Mouse (Mus musculus) cerebellum, adult 9-11 months (tissue): ENCODE results near the gene Pi4ka.

Experiments used
- DNase-seq: peaks from one replicate; pipeline ENCODE4 v3.0.0; 2022

Pi4ka gene

GRCm38 (mm10) chr16:17271124-17271523 is 135.0 kb downstream of the Pi4ka start:
- DNase-seq = peak; percentile 47

DNA sequence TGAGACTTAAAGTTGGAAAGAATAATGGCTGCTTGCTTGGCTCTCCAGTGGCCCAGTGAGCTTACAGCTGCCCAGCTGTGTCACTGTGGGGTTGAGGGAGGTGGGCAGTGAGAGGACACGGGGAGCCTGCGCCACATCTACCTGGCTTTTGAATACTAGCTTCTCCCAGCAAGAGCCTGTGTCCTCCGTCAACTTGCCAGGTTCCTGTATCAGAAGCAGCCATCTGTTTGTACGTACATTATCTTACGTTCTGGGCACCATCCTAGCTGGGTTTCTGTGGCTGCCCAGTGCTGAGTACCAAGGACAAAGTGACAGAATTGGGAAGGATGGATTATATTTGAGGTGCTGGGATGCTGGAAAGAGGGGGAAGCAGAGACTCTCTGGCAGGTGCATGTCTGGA is 136.2 kb downstream of the Pi4ka start:
- DNase-seq = no peak

DNA sequence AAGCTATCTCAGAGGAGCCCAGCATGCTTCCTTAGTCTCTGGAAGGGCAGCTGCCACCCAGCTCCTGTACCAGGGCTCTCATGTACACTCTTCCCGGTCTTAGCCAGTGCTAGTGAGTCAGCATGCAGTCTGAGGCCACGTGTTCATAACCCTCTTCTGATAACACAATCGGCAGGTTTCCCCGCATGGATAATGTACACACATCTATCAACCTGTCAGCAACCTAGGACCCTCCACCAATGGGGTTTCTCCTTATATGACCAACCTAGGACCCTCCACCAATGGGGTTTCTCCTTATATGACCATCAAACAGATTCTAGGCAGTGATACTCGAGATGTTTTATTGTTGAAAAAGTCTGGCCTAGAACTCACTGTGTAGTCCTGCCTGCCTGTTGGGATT is 138.2 kb downstream of the Pi4ka start:
- DNase-seq = no peak

DNA sequence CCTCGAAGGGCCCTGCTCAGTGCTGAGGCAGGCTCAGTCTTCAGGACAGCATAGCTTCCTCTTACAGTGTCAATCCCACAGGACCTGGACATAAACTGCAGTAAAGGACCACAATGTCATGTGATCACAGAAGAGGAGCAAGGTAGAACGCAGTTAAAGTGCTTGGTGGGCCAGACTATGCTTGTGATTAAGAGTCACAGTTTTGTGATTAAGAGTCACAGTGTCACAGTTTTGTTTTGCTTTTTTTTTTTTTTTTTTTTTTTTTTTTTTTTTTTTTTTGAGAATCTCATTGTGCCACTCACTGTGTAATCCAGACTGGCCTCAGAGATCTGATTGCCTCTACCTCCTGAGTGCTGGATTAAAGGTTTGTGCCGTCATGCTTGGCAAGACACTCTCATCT is 140.0 kb downstream of the Pi4ka start:
- DNase-seq = no peak

- no peak for DNase-seq
These were observed 144.8 kb downstream of the Pi4ka start for GRCm38 (mm10) chr16:17261341-17261740.

- DNase-seq = no peak
These were observed 147.2 kb downstream of the Pi4ka start for GRCm38 (mm10) chr16:17258917-17259316.

GRCm38 (mm10) chr16:17257359-17257821 is 148.7 kb downstream of the Pi4ka start:
- DNase-seq = no peak

DNA sequence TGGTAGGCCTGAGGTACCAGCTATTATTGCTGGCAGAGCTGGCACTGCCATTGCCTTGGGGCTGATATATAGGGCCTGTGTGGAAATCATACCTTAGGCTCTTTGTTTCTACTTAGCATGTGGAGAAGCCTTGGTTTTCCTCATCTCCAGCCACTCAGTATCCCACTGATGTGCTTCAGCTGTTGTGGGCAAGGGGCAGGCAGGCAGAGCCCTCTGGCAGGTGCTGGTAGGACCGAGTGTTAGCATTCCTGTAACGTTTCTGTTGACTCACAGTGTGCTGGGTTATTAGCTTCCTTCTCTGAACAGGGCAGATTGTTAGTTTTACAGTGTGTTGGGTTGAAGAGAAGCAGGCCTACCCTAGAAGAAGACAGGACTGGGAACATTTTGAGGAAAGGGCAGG is 150.8 kb downstream of the Pi4ka start:
- DNase-seq = no peak

DNA sequence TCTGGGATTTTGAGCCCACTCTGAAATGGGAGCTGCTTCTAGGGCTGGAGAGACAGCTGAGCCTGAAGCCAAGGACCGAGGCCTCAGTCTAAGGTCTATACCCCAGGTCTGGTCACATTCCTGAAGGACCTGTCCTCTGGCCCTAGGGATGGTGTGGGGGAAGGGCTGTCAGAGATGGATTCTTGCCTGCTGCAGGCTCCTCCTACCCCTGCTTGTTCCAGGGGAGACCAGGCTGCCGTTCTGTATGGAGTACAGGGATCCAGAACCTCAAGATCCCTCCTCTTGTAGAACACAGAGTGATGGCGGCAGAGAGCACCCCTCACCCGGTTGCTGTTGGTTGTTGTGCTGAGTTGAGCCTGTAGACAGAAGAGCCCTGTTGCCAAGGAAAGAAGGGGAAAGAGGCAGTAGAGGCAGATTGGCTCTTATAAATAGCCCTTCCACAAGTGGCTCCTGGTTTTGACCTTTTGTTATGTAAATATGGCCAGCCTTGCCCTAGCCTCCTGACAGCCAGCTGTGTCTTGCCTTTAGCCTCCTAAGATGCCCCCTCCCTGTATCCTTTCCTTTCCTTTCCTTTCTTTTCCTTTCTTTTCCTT is 152.0 kb downstream of the Pi4ka start:
- no peak for DNase-seq

DNA sequence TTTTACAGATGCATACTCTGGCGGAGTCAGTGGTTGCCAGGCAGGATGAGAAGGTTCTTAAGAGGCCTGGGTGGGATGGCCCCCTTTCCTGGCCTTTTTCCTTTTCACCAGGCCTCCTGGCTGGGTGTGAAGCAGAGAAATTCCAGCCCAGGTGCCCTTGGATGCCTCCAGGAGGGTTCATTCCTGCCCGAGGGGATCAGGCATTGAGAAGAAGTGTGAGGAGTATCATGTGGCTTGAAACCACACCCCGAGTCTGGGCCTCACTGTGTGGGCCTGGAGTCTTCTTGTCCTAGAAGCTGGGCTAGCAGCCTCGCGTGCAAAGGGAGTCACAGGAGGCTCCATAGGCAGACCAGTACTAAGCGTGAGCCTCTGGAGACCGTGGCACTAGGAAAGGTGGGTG is 153.3 kb downstream of the Pi4ka start:
- no peak for DNase-seq

GRCm38 (mm10) chr16:17252086-17252726 is 153.9 kb downstream of the Pi4ka start:
- no peak for DNase-seq

DNA sequence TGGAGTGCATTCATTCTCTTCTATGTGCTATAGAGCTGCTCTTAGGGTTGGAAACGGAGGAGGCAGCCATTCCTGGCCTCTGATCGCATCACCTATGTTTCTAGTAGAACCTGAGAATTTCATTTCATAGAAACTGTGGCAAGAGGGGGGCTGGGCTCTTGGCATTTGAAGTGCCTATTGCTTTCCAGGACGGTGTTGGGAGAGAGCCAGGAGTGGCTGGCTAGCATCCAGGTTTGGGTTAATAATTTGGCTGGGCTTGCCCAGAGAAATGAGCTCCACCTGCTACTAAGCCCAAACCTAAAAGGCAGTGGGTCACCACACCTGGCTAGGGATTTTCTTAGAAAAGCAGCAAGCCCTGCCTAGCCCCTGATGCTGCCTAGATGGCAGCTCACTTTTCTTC is 154.6 kb downstream of the Pi4ka start:
- DNase-seq = peak; percentile 78

DNA sequence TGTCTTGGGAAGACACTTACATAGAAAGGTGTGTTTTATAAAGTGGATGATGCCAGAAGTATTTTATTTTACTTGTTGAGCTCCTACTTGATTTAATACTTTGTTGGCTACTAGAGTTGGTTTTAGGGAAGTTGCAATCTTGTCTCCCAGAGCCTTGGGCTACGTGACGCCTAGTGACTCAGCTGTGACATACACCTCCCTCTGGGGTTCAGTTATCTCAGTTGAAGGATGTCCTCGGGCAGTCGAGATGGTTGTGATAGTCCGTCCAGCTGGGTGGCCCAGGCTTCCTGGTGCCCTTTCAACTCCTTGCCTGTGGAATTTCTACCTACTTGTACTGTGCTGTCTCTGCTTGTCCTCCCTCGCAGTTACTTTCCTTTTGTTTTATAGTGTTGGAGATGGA is 157.0 kb downstream of the Pi4ka start:
- DNase-seq = no peak

DNA sequence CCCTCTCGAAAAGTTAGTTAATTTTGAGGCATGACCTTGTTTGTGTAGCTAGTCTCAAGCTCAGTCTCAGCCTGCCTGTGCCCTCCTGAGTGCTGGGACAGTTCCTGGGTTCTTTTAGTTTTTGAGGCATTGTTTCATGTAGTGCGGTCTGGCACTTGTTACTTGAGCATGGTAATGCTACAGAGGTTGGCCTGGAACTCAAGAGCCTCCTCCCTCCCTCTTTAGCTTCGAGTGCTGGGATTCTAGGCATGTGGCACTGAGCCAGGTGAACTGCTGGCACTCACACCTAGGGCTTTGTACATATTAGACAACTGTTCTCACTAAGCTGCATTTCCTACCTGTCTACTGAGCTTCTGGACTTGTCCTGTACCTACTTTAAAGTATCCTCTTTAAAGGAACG is 158.4 kb downstream of the Pi4ka start:
- no peak for DNase-seq

GRCm38 (mm10) chr16:17244996-17245395 is 161.1 kb downstream of the Pi4ka start:
- DNase-seq = no peak

- no peak for DNase-seq
These were observed 162.4 kb downstream of the Pi4ka start for GRCm38 (mm10) chr16:17243731-17244130.

DNA sequence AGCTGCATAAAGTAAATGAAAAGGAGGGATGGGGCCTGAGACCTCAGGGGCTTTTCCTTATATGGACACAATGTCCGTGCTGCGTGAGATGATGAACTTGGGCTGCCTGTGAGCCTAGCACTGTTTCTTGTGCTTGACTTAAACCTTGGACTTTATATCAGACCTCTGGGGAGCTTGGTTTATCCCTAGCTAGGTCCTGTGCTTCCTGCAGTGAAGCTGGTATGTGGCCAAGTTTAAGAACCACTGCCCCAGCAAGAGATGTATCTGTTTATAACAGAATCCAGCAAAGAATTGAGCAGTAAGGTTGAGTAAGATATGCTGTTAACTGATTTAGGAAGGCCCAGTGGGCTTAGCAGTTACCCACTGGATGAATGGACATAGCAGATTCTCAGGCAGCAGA is 166.7 kb downstream of the Pi4ka start:
- DNase-seq = no peak

- no peak for DNase-seq
These were observed 168.5 kb downstream of the Pi4ka start for GRCm38 (mm10) chr16:17237634-17238033.

DNA sequence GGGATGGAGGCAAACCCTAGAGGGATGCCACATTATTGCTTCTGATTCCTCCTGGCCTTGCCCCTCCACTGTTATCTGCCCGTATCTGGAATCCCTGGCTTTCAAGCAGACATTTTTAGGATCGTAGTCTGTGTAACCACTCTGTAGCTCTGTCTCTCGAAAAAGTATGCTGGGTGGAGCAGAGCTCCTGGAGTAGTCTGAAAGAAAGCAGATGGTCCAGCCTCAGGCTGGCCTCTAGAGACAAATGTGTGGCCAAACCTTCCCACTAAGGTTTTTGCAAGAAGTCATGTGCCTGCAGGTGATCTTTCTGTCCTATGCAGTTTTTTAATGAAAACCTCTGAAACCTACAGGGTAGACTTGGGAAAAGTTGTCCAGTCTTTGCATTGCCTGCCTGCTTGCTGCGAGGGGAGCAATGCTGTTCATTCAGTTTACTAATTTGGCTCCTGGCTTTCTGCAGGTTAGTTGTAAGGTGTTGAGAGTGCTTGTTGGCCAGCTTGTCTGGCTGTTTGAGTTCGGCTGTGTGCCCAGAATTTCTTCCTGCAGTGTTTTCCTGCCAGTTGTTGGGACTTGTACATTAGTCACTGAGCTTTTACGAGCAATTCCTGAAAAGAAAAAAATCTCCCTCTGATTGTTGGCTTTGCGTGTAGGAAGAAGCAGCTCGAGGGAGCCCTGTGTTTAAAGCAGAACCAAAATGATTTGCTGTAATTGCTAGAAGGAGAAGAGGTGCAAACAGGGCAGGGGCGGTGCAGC is 171.0 kb downstream of the Pi4ka start:
- no peak for DNase-seq

GRCm38 (mm10) chr16:17234499-17234895 is 171.6 kb downstream of the Pi4ka start:
- peak; percentile 55 for DNase-seq

GRCm38 (mm10) chr16:17233702-17234498 is 172.2 kb downstream of the Pi4ka start:
- peak; percentile 57 for DNase-seq

GRCm38 (mm10) chr16:17232794-17233701 is 173.1 kb downstream of the Pi4ka start, which contains the start of gene Hic2:
TSS of gene Hic2 (plus strand) at chr16:17233572.
- DNase-seq = peak; percentile 95
